Mouse (Mus musculus): Measurements from ENCODE around the gene Vpreb1. TPM values are rescaled to one million over a fixed set of nuclear protein-coding genes. Genes with fewer than 3 reads are reported as not detected.

The Vpreb1 gene
- total RNA-seq (2022), result not detected

GRCm38 (mm10) chr16:16870617-16871331 is at the start of gene Vpreb1, which contains the start of gene Top3b:
TSS of gene Vpreb1 (minus strand) at chr16:16870843.
TSS of gene Top3b (plus strand) at chr16:16870736.
- DNase-seq (ENCODE audit: low spot score), result peak; percentile 87

- no peak for DNase-seq (ENCODE audit: low spot score)
These were observed 47.9 kb upstream of the Vpreb1 start for GRCm38 (mm10) chr16:16918441-16919117.

GRCm38 (mm10) chr16:16913440-16913839 is 42.8 kb upstream of the Vpreb1 start:
- DNase-seq (ENCODE audit: low spot score), result no peak

- peak; percentile 85 for DNase-seq (ENCODE audit: low spot score)
These were observed 41.3 kb upstream of the Vpreb1 start for GRCm38 (mm10) chr16:16911641-16912597.

GRCm38 (mm10) chr16:16907799-16908198 is 37.2 kb upstream of the Vpreb1 start:
- peak; percentile 93 for DNase-seq (ENCODE audit: low spot score)

- DNase-seq (ENCODE audit: low spot score), result no peak
These were observed 32.5 kb upstream of the Vpreb1 start for GRCm38 (mm10) chr16:16903188-16903587.

- no peak for DNase-seq (ENCODE audit: low spot score)
These were observed 31.7 kb upstream of the Vpreb1 start for GRCm38 (mm10) chr16:16902329-16902728.

GRCm38 (mm10) chr16:16897056-16897584 is 26.5 kb upstream of the Vpreb1 start:
- DNase-seq (ENCODE audit: low spot score), result no peak

- DNase-seq (ENCODE audit: low spot score), result peak; percentile 96
These were observed 25.9 kb upstream of the Vpreb1 start, which contains the start of gene Ppm1f for GRCm38 (mm10) chr16:16896382-16897055. TSS of gene Ppm1f (plus strand) at chr16:16896469.

GRCm38 (mm10) chr16:16896015-16896381 is 25.4 kb upstream of the Vpreb1 start:
- no peak for DNase-seq (ENCODE audit: low spot score)

- no peak for DNase-seq (ENCODE audit: low spot score)
These were observed 21.7 kb upstream of the Vpreb1 start for GRCm38 (mm10) chr16:16892366-16892765.

GRCm38 (mm10) chr16:16888341-16888740 is 17.7 kb upstream of the Vpreb1 start:
- DNase-seq (ENCODE audit: low spot score), result no peak

- no peak for DNase-seq (ENCODE audit: low spot score)
These were observed 8.4 kb upstream of the Vpreb1 start for GRCm38 (mm10) chr16:16879025-16879424.

GRCm38 (mm10) chr16:16870241-16870616 is 414 bp downstream of the Vpreb1 start:
- DNase-seq (ENCODE audit: low spot score), result no peak

- DNase-seq (ENCODE audit: low spot score), result no peak
These were observed 4.7 kb downstream of the Vpreb1 start for GRCm38 (mm10) chr16:16865696-16866561.

- DNase-seq (ENCODE audit: low spot score), result no peak
These were observed 5.4 kb downstream of the Vpreb1 start for GRCm38 (mm10) chr16:16865217-16865616.

GRCm38 (mm10) chr16:16863978-16864377 is 6.7 kb downstream of the Vpreb1 start, which contains the start of gene Igll1:
TSS of gene Igll1 (minus strand) at chr16:16863985.
- no peak for DNase-seq (ENCODE audit: low spot score)

- DNase-seq (ENCODE audit: low spot score), result no peak
These were observed 8.4 kb downstream of the Vpreb1 start for GRCm38 (mm10) chr16:16862288-16862687.

- DNase-seq (ENCODE audit: low spot score), result no peak
These were observed 13.7 kb downstream of the Vpreb1 start for GRCm38 (mm10) chr16:16856731-16857476.
